Mouse (Mus musculus) CH12.LX (cell line): Measurements from ENCODE around the gene Mvp. TPM values are rescaled to one million over a fixed set of nuclear protein-coding genes. Genes with fewer than 3 reads are reported as not detected.

ENCODE experiments used
- DNase-seq: peaks from one replicate; pipeline ENCODE4 v3.0.0-alpha.2; 2013; ENCODE audit errors: extremely low read depth
- H3K27ac ChIP-seq: 2 replicates; pipeline ENCODE4 v1.5.1; 2012; ENCODE audit warnings: low read depth, mild to moderate bottlenecking, control low read depth, moderate library complexity; ENCODE audit not compliant: insufficient read depth
- H3K27me3 ChIP-seq: replicated peaks from 2 replicates; pipeline ENCODE3; 2012; ENCODE audit warnings: inconsistent platforms
- H3K36me3 ChIP-seq, 2 experiments: replicated peaks in 1 of 2; 2 replicates each; pipeline versions ENCODE3 to v1.6.1; 2012; ENCODE audit warnings: inconsistent platforms in 1 of 2, low read length in 1 of 2, mild to moderate bottlenecking in 1 of 2, mixed read lengths in 1 of 2, moderate library complexity in 1 of 2; ENCODE audit not compliant: control insufficient read depth in 1 of 2, insufficient read depth in 1 of 2
- H3K4me1 ChIP-seq, 2 experiments: 2 replicates each; pipeline ENCODE4 v1.6.1; 2012; ENCODE audit warnings: inconsistent platforms in 1 of 2, moderate library complexity in 1 of 2; ENCODE audit not compliant: insufficient read depth in 2 of 2, control insufficient read depth in 1 of 2
- H3K4me2 ChIP-seq: 2 replicates; pipeline ENCODE4 v1.6.1; 2012; ENCODE audit warnings: low read depth, mild to moderate bottlenecking, control low read depth; ENCODE audit not compliant: poor library complexity, insufficient read depth, severe bottlenecking
- H3K4me3 ChIP-seq, 3 experiments: fragments of 150-350 bp in 1 of 3; sonication (generic) in 1 of 3; replicated peaks in 1 of 3; 2 replicates each; pipeline versions ENCODE3 to v1.5.1; 2011 to 2012; ENCODE audit warnings: low read depth in 2 of 3, low read length in 2 of 3, mild to moderate bottlenecking in 2 of 3, moderate library complexity in 2 of 3, control low read depth in 1 of 3, improper control_type of control experiment in 1 of 3, inconsistent platforms in 1 of 3, mixed read lengths in 1 of 3; ENCODE audit not compliant: poor library complexity in 1 of 3
- H3K79me2 ChIP-seq: replicated peaks from 2 replicates; pipeline ENCODE4 v1.6.1; 2012; ENCODE audit warnings: mild to moderate bottlenecking, moderate library complexity; ENCODE audit not compliant: control insufficient read depth, poor library complexity, insufficient read depth, severe bottlenecking; ENCODE audit errors: extremely low read depth
- H3K9ac ChIP-seq: 2 replicates; pipeline ENCODE4 v1.6.1; 2012; ENCODE audit warnings: low read depth, mild to moderate bottlenecking, control low read depth, moderate library complexity; ENCODE audit not compliant: insufficient read depth
- H3K9me3 ChIP-seq: replicated peaks from 2 replicates; pipeline ENCODE3; 2012; ENCODE audit warnings: low read length, inconsistent platforms, mixed read lengths
- ELF1 ChIP-seq: IDR thresholded peaks from 2 replicates; pipeline ENCODE4 v1.6.1; 2014; ENCODE audit warnings: low read depth, mild to moderate bottlenecking, inconsistent platforms, low read length, improper control_type of control experiment
- GABPA ChIP-seq: IDR thresholded peaks from 2 replicates; pipeline ENCODE4 v1.6.1; 2012; ENCODE audit warnings: low read depth, low read length, improper control_type of control experiment, inconsistent platforms; ENCODE audit not compliant: insufficient replicate concordance
- HCFC1 ChIP-seq: IDR thresholded peaks from 2 replicates; pipeline ENCODE4 v1.6.1; 2012; ENCODE audit warnings: low read depth, mild to moderate bottlenecking, inconsistent platforms, low read length, improper control_type of control experiment
- IRF4 ChIP-seq: IDR thresholded peaks from 2 replicates; pipeline ENCODE4 v1.6.1; 2014; ENCODE audit warnings: low read depth, mild to moderate bottlenecking, inconsistent platforms, low read length, improper control_type of control experiment
- JUND ChIP-seq: conservative IDR thresholded peaks from 2 replicates; pipeline ENCODE4 v1.6.1; 2011; ENCODE audit warnings: low read depth, low read length, improper control_type of control experiment
- MXI1 ChIP-seq: IDR thresholded peaks from 2 replicates; pipeline ENCODE4 v1.6.1; 2011; ENCODE audit warnings: mild to moderate bottlenecking, low read depth, low read length, improper control_type of control experiment
- MYC ChIP-seq: IDR thresholded peaks from 2 replicates; pipeline ENCODE4 v1.6.1; 2011; ENCODE audit warnings: low read depth, mild to moderate bottlenecking, improper control_type of control experiment, low read length
- PAX5 ChIP-seq: IDR thresholded peaks from 2 replicates; pipeline ENCODE4 v1.6.1; 2012; ENCODE audit warnings: low read length, inconsistent platforms, mixed read lengths
- TBP ChIP-seq: conservative IDR thresholded peaks from 2 replicates; pipeline ENCODE4 v1.6.1; 2011; ENCODE audit warnings: low read depth, low read length, improper control_type of control experiment
- USF2 ChIP-seq: conservative IDR thresholded peaks from 2 replicates; pipeline ENCODE4 v1.6.1; 2011; ENCODE audit warnings: low read depth, low read length, improper control_type of control experiment
- ZC3H11A ChIP-seq: IDR thresholded peaks from 2 replicates; pipeline ENCODE4 v1.6.1; 2012; ENCODE audit warnings: low read depth, mild to moderate bottlenecking, inconsistent platforms, low read length, improper control_type of control experiment
- ZNF384 ChIP-seq: IDR thresholded peaks from 2 replicates; pipeline ENCODE4 v1.6.1; 2012; ENCODE audit warnings: low read depth, low read length, improper control_type of control experiment, inconsistent platforms
- dilution Hi-C: fragments of 300-500 bp; cut with MboI; formaldehyde crosslinking; loops from 2 replicates; pipeline ENCODE4 v1.14.3; 2020; ENCODE audit warnings: low sequenced_read_pairs; ENCODE audit not compliant: extremely low pct_unique_long_range_greater_than_20kb, extremely low pct_ligation_motif_present
- in situ Hi-C: fragments of 300-500 bp; cut with MboI; formaldehyde crosslinking; loops from 3 replicates; pipeline ENCODE4 v1.14.3; 2019; ENCODE audit warnings: low sequenced_read_pairs, low pct_ligation_motif_present, low pct_unique_long_range_greater_than_20kb, mixed read lengths
- polyA plus RNA-seq: library from polyadenylated mRNA; unstranded; fragments of >175 nt; gene quantifications from 2 replicates; pipeline ENCODE4 v1.2.1, GENCODE M21; 2012; ENCODE audit warnings: low read depth; ENCODE audit not compliant: insufficient read length
- total RNA-seq, 2 experiments: library from RNA; depleted of rRNA; stranded (reverse); fragments of 300-350 nt in 1 of 2; fragments of >200 nt in 1 of 2; gene quantifications; 2 replicates each; pipeline ENCODE4 v1.2.3; 2012 to 2014

Gene Mvp
- total and polyA plus RNA-seq, 3 experiments, result 33.3 to 53.7 (median 52.1) TPM

DNA sequence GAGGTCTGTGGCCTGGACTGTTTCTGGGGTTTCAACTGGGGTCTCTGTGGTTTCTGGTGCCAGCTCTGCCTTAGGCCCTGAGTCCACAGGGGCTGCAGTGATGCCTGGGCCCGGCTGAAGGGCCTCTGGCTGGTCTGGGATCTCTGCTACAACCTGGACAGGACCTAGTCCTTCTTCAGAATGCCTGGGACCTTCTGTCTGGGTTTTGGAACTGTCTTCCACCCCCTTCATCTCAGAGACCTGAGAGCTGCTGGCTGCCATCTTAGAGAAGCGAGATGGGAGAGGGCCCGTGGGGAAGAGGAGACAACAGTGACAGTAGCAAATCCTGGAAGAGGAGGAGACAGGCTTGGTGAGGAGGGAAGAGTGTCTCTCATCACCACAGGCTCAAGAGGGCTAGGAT is 5.6 kb upstream of the Mvp start:
- no peak for TF ChIP-seq MXI1
- no peak overlapping the region for H3K27ac ChIP-seq
- in situ Hi-C loops, result loop anchor here (5.0 kb wide), 1 partner anchor 133 kb away; no protein-coding TSS in a partner anchor

DNA sequence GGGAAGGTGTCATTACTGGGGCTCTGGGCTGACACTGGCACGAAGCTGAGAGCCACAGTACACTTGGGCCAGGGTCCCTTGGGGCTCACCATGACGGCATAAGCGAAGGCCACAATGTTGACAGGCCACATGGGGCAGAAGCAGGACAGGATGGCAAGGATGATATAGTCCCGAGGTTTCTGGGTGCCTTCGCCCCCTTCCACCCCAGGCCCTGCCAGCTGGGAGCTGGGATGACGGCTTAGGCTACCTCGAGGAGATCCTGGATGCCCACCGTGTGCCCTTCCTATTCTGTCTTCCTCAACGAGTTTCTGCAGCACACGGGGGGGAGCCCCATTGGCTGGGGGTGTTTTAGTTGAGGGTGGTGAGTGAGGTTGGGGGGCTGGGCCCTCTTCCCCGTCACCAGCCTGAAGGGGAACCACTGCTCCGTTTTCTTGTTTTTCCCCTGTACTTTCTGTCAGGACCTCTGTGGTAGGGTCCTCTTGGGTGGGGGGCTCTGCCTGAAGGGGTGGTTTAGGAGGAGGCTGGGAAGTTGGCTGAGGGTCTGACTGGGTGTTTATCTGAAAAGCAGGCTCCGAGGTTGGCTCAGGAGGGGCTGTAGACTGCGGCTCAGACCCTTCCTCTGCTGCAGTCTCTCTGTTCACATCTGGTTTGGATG is 5.0 kb upstream of the Mvp start:
- Histone ChIP-seq H3K36me3 (peaks cover 23 to 63% of the 10 kb centered on the region in 2 experiments), H3K9ac (no peak overlapping the region)
- in situ Hi-C loops, result loop anchor here (5.0 to 10.0 kb wide), 2 partner anchors 57 to 315 kb away; partner anchors contain the start of gene Coro1a

More for the DNA sequence above, 5.6 kb upstream of the Mvp start:
- H3K4me3 ChIP-seq, result no peak overlapping the region
- dilution Hi-C loops, result no loop called here
- H3K9me3 ChIP-seq, result no peaks in the 10 kb centered on the region
- no peak overlapping the region for H3K9ac ChIP-seq
- peaks cover 19% of the 10 kb centered on the region for H3K79me2 ChIP-seq
- peaks cover 26 to 72% of the 10 kb centered on the region in 2 experiments for H3K4me1 ChIP-seq
- H3K36me3 ChIP-seq, result peaks cover 21 to 65% of the 10 kb centered on the region in 2 experiments
- H3K4me2 ChIP-seq, result no peak overlapping the region
- no peak for DNase-seq
- H3K27me3 ChIP-seq, result no peaks in the 10 kb centered on the region

DNA sequence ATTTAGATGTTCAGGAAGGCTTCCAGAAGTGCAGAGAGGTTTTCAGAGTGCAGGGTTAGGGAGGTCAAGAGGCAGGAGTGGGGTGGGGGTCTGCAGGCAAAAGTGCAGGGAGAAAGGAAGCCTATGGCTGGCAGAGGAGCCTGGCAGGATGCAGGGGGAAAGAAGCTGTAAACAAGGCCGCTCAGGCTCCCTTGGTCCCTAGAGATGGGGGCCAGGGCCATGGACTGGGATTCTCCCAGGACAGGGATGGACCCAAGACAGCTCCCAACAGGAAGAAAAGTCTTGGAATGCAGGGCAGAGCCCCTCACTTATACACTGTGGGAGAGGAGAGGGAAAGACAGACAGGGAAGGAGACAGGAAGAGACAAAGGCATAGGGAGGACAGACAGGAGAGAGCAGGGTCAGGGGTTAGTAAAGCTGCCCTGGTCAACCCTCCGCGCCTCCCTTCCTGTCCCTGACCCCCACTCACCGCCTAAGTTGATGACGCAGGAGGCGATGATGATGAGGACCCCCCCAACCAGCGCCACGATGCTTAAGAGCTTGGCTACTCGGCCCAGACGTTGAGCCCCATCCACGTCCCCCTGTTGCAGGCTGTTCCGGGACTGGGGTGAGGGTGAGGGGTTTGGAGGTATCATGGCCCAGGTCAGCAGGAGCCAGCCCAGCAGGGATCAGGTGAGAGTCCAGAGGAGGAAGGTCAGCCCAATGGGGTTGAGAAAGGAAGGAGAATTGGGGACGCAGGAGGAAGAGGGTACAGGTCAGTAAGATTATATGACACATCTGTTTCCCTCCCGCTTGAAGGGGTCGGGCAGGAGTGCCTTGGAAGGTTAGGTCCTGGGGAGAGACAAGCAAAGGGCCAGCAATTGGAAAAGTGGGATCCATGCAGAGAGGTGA is 4.2 kb upstream of the Mvp start:
- no peak overlapping the region for H3K4me3 ChIP-seq
- no peak for DNase-seq
- no peak overlapping the region for H3K27ac ChIP-seq
- H3K4me1 ChIP-seq, result peaks cover 24 to 70% of the 10 kb centered on the region in 2 experiments
- TF ChIP-seq IRF4 (no peak), GABPA (no peak), HCFC1 (no peak), MYC (no peak), ZC3H11A (no peak), TBP (no peak), JUND (no peak), ELF1 (no peak), PAX5 (no peak)
- TF ChIP-seq, all 38 proteins: peak for 0
- in situ Hi-C loops, result loop anchor here (5.0 to 10.0 kb wide), 2 partner anchors 56 to 314 kb away; partner anchors contain the start of gene Coro1a
- dilution Hi-C loops, result no loop called here
- H3K9me3 ChIP-seq, result no peaks in the 10 kb centered on the region
- H3K27me3 ChIP-seq, result no peaks in the 10 kb centered on the region
- peaks cover 10% of the 10 kb centered on the region for H3K79me2 ChIP-seq
- no peak overlapping the region for H3K9ac ChIP-seq
- H3K4me2 ChIP-seq, result no peak overlapping the region
- H3K36me3 ChIP-seq, result peaks cover 19 to 55% of the 10 kb centered on the region in 2 experiments

More for the DNA sequence above, 5.0 kb upstream of the Mvp start:
- DNase-seq, result no peak
- Histone ChIP-seq H3K4me3 (no peak overlapping the region), H3K27me3 (no peaks in the 10 kb centered on the region), H3K4me2 (no peak overlapping the region), H3K27ac (no peak overlapping the region), H3K79me2 (peaks cover 13% of the 10 kb centered on the region), H3K4me1 (peaks cover 28 to 74% of the 10 kb centered on the region in 2 experiments), H3K9me3 (no peaks in the 10 kb centered on the region)
- TF ChIP-seq USF2, result no peak
- TF ChIP-seq ZNF384, result no peak
- dilution Hi-C loops, result no loop called here
